Mouse (Mus musculus): ENCODE measurements around the gene Tfeb.

Gene Tfeb

DNA sequence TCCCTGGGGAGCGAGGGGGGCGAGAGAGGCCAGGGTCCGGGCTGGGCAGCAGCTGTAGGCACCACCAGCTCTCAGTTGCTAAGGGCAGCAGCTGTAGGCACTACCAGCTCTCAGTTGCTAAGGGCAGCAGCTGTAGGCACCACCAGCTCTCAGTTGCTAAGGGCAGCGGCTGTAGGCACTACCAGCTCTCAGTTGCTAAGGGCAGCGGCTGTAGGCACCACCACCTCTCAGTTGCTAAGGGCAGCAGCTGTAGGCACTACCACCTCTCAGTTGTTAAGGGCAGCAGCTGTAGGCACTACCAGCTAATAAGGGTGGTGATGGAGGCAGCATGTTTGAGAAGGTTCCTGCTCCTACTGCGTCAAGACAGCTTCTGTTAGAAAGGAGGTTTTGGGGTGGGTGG lies 52.2 kb downstream of the Tfeb start:
- no peak for DNase-seq (ENCODE audit: low spot score)

DNA sequence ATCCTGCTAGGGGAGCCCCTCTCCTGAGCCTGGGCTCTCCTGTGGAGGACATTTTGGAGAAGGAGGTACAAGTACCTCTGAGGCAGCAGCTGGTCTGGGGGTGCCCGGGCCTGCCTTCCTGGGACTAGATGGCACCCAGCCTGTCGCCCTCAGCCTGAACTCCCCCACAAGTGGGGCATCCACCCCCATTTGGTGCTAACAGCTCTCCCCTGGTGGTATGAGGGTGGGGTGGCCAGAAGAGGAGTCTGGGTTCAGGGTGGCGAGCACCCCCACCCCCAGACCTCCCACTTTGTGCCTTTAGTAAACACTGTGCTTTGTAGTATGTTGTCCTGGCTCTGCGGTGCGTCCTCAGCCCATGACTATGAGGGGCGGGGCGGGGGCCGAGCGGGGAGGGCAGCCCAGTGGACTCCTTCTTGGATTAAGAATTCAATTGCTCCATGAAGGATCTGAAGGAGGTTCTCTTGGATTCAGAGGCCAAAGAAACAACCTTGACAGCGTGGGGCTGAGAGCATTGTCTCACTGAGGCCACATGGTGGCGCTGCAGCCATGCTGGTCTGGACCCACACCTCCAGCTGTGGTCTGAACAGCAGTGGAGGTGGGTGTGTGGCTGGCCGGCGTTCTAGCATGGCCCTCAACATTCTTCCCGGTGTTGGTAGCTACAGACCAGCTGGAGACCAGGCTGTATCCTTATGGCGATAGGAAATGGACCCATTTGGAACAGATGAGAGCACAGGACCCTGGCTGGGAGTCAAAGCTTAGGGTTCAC lies 55.5 kb downstream of the Tfeb start:
- DNase-seq (ENCODE audit: low spot score) = peak; percentile 94

DNA sequence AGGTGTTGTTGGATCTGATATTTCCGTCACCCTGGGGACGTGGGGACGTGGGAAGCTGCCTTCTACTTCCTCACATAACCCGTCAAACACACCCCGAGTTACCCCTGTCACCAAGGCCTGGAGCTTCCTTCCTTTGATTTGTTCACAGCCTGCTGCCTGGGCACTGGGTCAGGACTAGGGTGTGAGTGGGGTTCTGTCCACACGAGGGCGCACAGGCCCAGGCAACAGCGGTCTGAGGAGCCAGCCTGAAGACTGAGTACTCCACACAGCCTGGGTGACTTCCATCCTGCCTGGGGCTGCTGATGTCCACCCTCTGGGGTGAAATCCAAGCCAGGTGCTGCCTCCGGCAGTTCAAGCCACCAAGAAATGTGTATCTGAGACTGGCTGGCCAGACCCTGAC lies 56.5 kb downstream of the Tfeb start:
- DNase-seq (ENCODE audit: low spot score) = peak; percentile 90

DNA sequence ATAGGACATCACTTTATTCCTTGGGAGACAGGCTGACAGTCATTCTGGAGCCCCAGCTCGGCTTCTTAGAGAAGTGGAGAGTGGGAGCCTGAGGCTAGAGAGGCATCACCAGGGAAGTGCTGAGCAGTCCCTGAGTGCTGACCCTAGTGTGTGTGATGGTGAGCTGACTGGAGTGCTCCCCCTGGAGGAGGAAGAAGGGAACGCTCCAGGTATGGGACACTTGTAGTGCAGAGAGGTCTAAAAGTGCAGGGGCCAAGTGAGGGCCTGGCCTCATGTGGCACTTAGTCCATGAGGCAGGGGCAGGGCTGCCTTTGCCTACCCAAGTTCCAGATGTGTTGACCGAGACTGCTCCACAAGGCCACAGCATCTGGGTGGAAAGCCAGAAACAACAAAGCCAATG lies 58.6 kb downstream of the Tfeb start:
- peak; percentile 80 for DNase-seq (ENCODE audit: low spot score)

DNA sequence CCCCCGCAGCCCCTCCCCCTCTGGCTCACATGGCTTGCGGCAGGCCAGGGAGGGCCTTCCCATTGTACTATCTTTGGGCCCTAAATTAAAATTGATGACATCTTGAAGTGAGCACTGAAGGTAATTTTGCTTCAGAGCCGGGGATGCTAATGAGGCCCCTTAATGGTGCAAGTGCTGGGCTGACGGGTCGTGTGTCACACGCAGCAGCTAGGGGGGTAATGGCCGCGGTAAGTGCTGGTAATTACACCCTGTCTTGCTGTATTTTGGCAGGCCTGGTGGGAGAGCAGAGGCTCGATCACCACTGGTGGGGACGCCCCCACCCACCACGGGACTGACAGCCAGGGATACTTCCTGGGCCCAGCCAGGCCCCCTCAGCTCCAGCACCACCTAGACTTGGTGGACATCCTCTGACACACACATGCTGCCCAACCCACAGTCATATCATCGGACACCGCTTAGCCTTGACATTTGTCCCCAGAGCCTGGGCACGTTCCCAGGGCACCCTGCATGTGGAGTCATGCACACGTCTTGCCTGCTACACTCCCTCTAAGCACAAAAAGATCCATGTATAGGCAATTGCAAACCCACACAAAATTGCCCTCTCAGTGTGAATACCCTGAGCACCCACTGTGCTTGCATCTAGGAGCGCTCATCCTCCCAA lies 59.5 kb downstream of the Tfeb start:
- no peak for DNase-seq (ENCODE audit: low spot score)

DNA sequence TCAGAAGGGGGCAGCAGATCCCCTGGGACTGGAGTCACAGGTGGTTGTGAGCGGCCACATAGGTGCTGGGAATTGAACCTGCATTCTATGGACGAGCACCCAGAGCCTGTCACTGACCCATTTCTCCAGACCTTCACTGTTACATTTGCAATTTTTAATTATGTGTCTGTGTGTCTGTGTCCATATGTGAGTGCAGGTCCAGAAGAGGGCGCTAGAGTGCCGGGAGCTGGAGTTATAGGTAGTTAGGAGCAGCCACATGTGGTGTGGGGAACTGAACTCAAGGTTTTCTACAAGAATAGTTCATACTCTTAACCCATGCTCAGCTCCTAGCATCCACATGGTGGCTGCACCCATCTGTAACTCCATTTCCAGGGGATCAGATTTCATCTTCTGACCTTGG lies 60.1 kb downstream of the Tfeb start:
- no peak for DNase-seq (ENCODE audit: low spot score)

DNA sequence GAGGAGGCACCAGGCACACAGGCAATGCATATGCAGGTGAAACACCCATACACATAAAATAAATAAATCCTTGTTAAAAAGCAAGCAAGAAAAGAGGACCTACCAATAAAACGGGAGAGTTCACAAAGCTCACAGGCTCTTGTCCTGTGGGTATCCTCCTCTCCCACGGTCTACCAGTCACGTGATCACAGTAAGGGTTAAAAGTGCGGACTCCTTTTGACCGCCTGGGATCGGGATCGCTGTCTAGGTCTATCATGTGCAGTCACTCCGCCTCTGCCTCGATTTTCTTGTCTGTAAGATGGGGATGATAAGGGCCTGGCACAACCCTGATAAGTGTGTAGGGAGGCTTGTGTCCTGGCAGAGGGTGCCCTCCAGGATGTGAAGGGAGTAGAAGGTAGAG lies 60.6 kb downstream of the Tfeb start:
- no peak for DNase-seq (ENCODE audit: low spot score)

DNA sequence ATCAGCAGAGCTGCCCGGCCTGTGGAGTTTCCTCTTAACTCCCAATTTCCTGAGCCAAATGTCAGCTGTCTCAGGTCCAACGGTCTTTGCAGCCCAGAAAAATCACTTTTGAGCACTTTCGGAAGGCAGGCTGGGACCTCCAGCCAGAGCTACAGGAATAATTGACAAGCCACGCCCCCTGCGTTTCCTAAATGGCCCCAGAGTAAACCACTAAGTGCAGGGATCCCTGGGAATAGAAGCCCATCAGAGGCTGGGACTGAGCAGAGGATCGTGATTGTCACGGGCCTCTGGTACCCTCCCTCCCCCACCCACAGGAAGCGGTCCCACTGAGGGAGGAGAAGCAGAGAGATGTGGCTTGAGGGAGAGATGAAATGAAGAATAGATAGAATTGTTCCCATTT lies 66.0 kb downstream of the Tfeb start:
- DNase-seq (ENCODE audit: low spot score) = peak; percentile 77

DNA sequence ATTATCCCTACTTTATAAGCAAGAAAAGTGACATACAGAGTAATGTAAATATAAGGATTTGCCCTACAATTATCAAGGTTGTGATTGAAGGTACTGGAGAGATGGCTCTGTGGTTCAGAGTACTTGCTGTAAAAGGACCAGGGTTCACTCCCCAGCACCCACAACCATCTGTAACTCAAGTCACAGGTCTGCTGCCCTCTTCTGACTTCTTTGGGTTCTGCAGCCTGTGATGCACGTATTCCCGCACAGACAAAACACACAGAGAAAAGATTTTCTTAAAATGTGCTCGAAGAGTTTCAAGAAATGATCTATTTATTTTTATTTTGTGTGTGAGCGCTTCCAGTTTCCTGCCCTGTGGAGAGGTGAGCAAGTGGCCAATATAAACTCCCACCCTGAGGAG lies 66.8 kb downstream of the Tfeb start:
- no peak for DNase-seq (ENCODE audit: low spot score)

DNA sequence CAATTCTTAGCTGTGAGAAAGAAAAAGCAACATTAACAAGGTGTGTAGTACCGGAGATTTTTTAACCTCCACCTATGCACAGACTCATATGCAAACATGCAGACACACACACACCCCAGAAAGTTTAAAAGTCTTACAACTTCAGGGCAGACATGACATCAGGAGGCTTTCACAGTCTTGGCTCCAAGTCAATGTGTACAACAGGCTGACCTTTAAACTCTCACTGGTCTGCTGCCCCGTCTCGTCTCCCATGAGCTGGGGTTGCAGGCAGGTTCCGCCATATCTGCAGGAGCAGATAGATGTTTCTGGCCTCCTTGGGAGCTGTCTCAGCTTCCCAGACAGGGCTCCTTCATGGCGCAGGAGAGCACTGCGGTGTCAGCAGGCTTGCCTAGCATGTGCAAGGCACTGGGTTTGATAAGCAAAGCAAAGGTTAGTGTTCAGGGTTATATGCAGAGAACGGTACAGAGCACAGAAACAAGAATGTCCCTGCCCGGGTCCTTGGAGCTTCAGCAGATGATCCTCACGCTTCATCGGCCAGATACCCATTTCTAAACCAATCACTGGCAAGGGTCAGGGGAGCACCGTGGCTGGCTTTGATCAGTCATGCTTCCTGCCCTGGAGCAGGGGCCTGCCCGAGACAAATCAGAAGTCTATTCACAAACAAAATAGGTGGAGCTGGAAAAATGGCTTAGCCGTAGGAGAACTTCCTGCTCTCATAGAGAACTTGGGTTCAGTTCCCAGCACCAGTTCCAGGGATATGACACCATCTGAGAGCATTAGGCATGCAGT lies 68.4 kb downstream of the Tfeb start:
- DNase-seq (ENCODE audit: low spot score) = peak; percentile 73

DNA sequence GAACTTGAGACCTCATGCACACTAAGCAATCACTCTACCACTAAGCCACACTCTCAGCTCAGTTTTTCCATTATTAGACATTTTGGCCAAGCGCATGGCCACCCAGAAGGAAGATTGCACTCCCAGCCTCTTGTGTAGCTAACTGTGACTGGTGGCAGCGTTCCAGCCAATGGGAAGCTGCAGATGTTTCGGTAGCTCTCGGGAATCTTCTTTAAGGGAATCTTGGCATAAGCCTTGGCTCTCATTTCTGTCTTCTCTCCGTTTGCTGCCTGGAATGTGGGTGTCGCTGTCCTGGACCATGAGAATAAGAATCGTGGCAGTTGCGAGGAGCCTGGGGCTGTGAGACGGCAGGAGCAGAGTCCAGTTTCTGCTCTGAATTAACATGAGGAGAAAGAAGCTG lies 69.4 kb downstream of the Tfeb start:
- no peak for DNase-seq (ENCODE audit: low spot score)

DNA sequence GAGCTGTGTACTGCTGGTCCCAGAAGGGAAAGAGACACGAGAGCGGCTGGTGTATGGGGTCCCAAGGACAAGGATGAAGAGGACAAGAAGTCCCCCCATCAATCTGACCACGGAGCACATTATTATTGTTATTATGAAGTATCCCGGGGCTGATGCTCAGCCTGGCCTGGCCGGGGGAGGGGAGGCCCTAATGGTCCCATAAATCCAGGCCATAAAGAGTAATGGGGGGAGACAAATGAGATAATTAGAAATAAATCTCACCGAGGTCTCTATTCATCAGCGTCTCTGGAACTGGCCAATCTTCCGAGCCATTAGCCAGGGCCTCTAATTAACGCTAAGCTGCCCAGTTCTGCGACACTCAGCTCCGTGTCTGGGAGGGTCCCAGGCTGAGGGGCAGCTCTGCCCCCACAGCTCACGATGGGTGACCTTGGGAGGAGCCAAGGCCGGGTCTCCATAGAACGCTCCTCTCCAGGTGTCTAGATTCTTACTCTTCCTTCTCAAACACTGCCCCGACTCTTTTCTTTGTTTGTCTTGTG lies 74.5 kb downstream of the Tfeb start:
- peak; percentile 40 for DNase-seq (ENCODE audit: low spot score)

DNA sequence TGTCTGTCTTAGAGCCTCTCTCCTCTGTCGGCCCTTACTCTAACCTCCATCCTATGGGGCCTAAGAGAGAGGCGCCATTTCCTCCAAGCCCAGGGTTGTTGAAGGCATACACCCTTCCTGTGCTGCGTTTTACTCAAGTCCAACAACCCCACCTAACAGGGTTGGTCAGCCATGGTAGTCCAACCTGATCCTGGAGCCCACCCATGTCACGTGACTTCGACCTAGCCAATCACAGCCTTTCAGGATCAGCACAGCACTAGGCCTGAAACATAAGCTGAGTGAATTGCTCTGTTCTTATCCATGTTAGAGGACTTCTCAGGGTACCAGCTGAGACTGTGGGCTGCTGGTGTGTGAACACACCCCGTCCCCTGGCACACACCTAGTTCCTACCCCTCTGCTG lies 75.4 kb downstream of the Tfeb start:
- no peak for DNase-seq (ENCODE audit: low spot score)

DNA sequence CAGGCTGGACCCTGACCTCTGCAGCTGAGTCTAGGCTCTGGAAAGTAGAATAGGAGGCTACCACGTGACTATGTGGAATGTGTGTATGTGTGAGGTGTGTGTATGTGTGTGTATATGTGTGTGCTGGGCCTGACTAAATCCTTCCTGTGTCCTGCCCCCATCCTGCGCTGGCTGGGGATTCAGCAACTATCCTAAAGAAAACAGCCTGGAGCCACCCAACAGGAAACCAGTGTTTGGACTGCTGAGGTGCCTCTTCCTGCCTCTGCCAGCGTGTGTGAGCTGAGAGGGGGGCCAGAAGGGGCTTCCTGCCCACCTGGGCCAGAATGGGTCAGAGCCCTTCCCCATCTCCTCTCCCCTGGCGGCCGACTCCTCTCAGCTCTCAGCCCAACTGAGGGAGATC lies 76.8 kb downstream of the Tfeb start:
- DNase-seq (ENCODE audit: low spot score) = peak; percentile 46

DNA sequence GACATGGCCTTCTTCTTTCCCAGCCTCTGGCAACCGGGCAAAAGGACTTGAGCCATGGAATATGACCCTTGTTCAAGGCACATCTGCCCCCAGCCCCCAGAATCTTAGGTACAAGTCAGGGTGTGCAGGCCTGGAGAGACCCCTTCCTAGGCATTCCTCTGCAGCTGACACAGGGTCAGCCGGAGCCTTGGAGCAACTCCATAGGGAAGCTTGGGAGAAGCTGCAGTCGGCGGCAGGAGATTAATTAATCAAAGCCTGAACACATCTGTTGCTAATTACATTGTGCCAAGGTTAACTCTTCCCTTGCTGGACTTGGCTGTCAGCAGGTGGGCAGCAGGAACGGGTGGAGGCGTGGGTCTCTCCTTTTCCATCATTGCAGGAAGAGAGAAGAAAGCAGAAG lies 77.7 kb downstream of the Tfeb start:
- DNase-seq (ENCODE audit: low spot score) = peak; percentile 78

DNA sequence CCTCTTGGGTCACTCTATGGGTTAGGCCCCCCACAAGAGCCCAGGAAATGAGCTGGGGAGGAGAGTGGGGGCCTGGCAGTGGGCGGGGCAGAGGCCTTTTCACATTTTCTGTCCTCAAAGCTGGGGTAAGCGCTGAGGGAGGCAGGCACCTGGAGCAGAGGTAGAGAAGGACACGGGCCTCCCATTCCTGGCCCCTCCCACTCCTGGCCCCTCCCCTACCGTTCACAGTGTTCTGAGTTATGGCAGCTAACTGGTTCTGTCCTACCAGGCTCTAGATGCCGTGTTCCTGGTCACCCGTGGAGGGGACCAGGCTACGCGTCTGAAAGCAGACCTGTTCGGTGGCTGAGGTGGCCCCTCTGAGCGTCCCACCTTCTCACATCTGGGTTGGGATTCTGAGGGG lies 78.6 kb downstream of the Tfeb start:
- no peak for DNase-seq (ENCODE audit: low spot score)

DNA sequence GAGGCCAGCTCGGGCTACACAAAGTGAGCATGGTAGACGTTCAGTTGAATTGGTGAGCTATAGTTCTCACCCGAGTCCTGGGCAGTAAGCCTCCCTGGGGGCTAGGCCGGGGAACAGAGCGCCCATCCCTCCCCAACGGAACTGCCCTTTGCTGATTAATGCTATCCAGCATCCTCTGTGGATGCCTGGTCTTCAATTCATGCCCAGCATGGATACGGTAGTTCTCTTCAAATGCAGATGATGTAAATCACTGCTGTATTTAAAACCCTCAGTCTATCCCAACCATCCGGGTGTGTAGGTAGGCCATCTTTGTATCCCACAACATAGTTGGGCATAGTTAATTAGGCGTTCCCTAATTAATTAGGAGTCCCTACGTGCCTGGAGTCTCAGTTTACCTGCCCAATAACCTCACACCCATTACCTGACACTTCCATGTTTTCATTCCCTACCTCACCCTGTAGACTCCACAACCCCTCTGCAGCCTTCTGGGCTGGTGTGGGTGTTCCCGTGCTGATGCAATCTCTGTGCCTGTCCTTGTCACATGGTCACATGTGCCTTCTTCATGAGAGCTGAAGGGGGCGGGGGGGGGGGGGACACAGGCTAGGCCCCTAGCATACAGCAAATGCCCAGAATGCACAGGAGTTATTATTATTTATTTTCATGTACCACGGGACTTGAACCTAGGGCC lies 81.4 kb downstream of the Tfeb start:
- no peak for DNase-seq (ENCODE audit: low spot score)

DNA sequence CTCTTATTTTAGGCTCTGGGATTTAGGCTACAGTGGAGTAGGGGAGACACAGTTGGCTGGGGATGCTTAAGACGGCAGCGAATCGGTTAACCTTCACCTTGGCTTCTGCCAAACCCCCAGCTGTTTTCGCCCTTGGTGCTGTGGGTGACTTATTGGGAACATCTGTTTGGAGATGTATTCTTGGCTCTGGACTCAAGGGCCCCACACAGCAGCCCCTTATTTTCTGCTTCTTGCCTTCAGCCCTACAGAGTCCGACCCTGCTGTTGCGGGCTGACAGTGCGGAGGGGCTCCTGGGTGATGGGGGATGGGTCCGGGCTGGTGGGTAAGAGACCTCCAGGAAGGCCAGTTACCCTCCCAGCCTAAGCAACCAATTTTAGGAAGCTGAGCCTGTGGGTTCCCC lies 84.5 kb downstream of the Tfeb start:
- DNase-seq (ENCODE audit: low spot score) = no peak

DNA sequence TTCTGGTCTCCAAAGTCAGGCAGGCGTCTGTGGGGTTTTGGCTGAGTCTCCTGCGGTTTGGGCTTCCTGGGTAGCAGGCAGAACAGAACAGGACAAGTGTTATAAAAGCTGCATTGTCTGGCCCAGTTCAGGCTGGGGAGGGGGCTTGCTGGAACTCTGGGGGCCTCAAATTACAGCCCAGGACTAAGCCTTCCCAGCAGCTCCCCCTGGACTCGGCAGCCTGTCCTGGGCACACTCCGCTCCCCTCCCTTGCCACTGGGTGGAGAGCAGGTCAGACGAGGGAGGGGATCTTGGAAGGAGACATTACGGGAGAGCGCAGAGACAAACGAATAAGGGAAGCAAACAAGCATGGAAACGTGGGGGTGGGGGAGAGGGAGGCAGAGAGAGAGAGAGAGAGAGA lies 94.3 kb downstream of the Tfeb start:
- DNase-seq (ENCODE audit: low spot score) = peak; percentile 68

DNA sequence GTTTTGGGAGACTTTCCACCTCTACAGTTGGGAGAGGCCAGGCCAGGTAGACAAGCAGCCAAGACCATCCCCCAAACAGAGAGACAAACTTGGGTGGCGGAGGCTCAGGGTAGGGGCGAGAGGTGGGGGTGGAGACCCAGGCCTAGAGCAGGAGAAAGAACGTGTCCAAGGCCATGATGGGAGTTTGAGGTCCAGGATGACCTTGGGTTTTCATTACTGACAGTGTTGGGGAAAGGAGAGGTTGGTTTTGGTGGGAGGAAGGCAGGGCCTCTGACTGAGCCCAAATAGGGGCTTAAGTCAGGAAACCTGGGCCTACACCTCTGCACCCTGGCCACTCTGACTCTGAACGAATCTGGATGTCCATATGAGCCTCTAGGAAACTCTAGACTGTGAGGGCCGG lies 94.9 kb downstream of the Tfeb start:
- DNase-seq (ENCODE audit: low spot score) = no peak

DNA sequence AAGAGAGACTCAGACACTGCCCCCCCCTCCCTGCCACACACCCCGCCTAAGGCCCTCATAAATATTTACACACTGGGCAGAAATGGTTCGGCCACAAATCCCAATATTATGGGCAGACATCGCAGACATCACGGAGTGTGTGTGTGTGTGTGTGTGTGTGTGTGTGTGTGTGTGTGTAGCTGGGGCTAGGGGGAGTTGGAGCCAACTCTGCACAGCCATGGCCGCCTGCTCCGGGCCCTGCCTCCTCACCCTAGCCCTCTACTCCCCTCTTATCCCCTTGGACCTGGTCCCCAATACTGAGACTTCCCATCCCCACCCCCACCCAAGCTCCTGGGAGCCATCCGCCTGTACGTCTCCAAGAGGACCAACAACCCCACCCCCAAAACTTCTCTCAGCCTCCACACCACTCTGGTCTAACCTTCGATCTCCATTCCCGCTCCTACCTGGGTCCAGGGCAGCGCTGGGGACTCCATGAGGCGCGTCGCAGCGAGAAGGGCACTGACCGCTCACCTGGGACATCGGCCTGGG lies 95.7 kb downstream of the Tfeb start:
- peak; percentile 54 for DNase-seq (ENCODE audit: low spot score)

DNA sequence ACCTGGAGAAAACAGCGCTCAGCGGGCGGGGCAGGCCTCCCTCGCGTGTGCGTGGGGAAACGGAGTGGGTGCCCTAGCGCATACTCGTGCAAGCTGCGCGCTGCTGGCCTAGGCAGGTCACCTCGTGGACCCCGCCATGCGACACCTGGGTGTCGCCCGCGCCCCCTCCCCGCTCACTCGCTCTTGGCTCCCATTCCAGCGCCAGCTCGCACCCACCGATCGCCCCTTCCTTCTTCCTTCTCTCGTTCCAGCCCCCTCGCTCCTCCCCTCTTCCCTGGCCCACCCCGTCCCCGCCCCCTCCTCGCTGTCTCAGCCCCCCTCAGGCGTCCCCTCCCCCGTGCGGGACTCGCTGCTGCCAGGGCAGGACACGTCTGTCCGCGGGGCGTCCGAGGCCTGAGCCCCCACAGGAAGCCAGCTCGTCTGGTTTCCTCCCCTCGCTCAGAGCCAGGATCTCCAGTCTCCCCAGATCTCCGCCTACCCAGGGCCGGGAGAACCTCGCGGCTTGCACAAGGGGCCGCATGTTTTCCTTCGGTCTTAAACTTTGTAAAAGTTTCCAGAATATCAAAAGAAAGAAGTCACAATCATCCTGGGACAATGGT lies 96.3 kb downstream of the Tfeb start:
- peak; percentile 84 for DNase-seq (ENCODE audit: low spot score)
